Mouse (Mus musculus) lung, postnatal 0 days (tissue): ENCODE results near the gene Cpeb3. TPM values are rescaled to one million over a fixed set of nuclear protein-coding genes. Genes with fewer than 3 reads are reported as not detected.
A peak's percentile ranks its signal among the peaks of the same experiment; 100 is the strongest.

Experiments used
- ATAC-seq: fragments of 200-750 bp; cut with Nextera tagmentation; 2 replicates; pipeline ENCODE4 v1.8.0; 2017; ENCODE audit warnings: moderate library complexity
- DNase-seq: peaks from one replicate; pipeline ENCODE4 v3.0.0-alpha.2; 2016; ENCODE audit warnings: low spot score
- H3K27ac ChIP-seq: fragments of 300-500 bp; sonication (generic); 2 replicates; pipeline ENCODE4 v1.5.1; 2014; ENCODE audit warnings: antibody characterized with exemption, mild to moderate bottlenecking, low read length, mixed read lengths
- H3K27me3 ChIP-seq: fragments of 300-500 bp; sonication (generic); replicated peaks from 2 replicates; pipeline ENCODE4 v1.6.1; 2014; ENCODE audit warnings: low read length, mixed read lengths; ENCODE audit not compliant: insufficient read depth
- H3K36me3 ChIP-seq: fragments of 300-500 bp; sonication (generic); 2 replicates; pipeline ENCODE4 v1.6.1; 2014; ENCODE audit warnings: low read length, mixed read lengths; ENCODE audit not compliant: insufficient read depth
- H3K4me1 ChIP-seq: fragments of 300-500 bp; sonication (generic); 2 replicates; pipeline ENCODE4 v1.6.1; 2014; ENCODE audit warnings: antibody characterized with exemption, low read depth, low read length, mixed read lengths; ENCODE audit not compliant: insufficient read depth
- H3K4me2 ChIP-seq: fragments of 300-500 bp; sonication (generic); replicated peaks from 2 replicates; pipeline ENCODE4 v1.6.1; 2014; ENCODE audit warnings: low read depth, mild to moderate bottlenecking, low read length, moderate library complexity, mixed read lengths
- H3K4me3 ChIP-seq: fragments of 300-500 bp; sonication (generic); 2 replicates; pipeline ENCODE4 v1.5.1; 2014; ENCODE audit warnings: low read depth, low read length
- H3K9ac ChIP-seq: fragments of 300-500 bp; sonication (generic); replicated peaks from 2 replicates; pipeline ENCODE4 v1.6.1; 2014; ENCODE audit warnings: low read depth, mild to moderate bottlenecking
- H3K9me3 ChIP-seq: fragments of 300-500 bp; sonication (generic); 2 replicates; pipeline ENCODE4 v1.6.1; 2016; ENCODE audit warnings: low read length, mixed read lengths
- CTCF ChIP-seq: IDR thresholded peaks from 2 replicates; pipeline ENCODE4 v1.5.1; 2016; ENCODE audit warnings: antibody characterized with exemption, mild to moderate bottlenecking
- EP300 ChIP-seq: IDR thresholded peaks from 2 replicates; pipeline ENCODE4 v1.6.1; 2016; ENCODE audit warnings: antibody characterized with exemption, mild to moderate bottlenecking, control low read depth
- WGBS: fragments of 180-500 bp; shearing (Covaris S2); extraction: QIAGEN DNeasy Blood & Tissue Kit; methylation state at CpG from one replicate; pipeline ENCODE4 v1.1.7; 2014; 5-methylcytosine and 5-hydroxymethylcytosine counted together
- polyA plus RNA-seq: library from polyadenylated mRNA; unstranded; fragments of >200 nt; fragmentation: Nextera tagmentation; extraction: Ambion mirVana; gene quantifications from 2 replicates; pipeline ENCODE4 v1.2.1, GENCODE M21; 2015

Gene Cpeb3
- polyA plus RNA-seq, 1 experiment from 2014 or later: 1.3 TPM

GRCm38 (mm10) chr19:37074276-37074675, 134.1 kb downstream of the Cpeb3 start:
- no peak for TF ChIP-seq EP300
- Histone ChIP-seq H3K4me1 (no peaks in the 10 kb centered on the region), H3K9me3 (no peaks in the 10 kb centered on the region), H3K4me3 (no peak overlapping the region), H3K27ac (no peak overlapping the region), H3K27me3 (no peaks in the 10 kb centered on the region), H3K4me2 (no peak overlapping the region), H3K36me3 (no peaks in the 10 kb centered on the region), H3K9ac (no peak overlapping the region)
- 98% methylated on average over 3 of the region's 3 CpGs for WGBS
- DNase-seq (no peak), ATAC-seq (no peak)

GRCm38 (mm10) chr19:37072871-37073629, 135.4 kb downstream of the Cpeb3 start:
- no peak for ATAC-seq
- 44% methylated on average over 5 of the region's 5 CpGs for WGBS
- TF ChIP-seq CTCF (no peak), EP300 (no peak)

GRCm38 (mm10) chr19:37069243-37069642, 139.2 kb downstream of the Cpeb3 start:
- no peak for DNase-seq
- 80% methylated on average over 4 of the region's 4 CpGs for WGBS
- Histone ChIP-seq H3K9me3 (no peaks in the 10 kb centered on the region), H3K27ac (no peak overlapping the region), H3K4me3 (no peak overlapping the region), H3K4me2 (no peak overlapping the region), H3K4me1 (no peaks in the 10 kb centered on the region), H3K36me3 (no peaks in the 10 kb centered on the region), H3K9ac (no peak overlapping the region), H3K27me3 (no peaks in the 10 kb centered on the region)
- TF ChIP-seq EP300 (no peak), CTCF (peak; percentile 22; the same call in 1 of the 2 replicates)
- no peak for ATAC-seq

More at GRCm38 (mm10) chr19:37072871-37073629, 135.4 kb downstream of the Cpeb3 start:
- no peak overlapping the region for H3K4me3 ChIP-seq
- H3K27me3 ChIP-seq: no peaks in the 10 kb centered on the region
- no peak overlapping the region for H3K9ac ChIP-seq
- no peak overlapping the region for H3K27ac ChIP-seq
- no peaks in the 10 kb centered on the region for H3K4me1 ChIP-seq
- no peaks in the 10 kb centered on the region for H3K36me3 ChIP-seq
- H3K4me2 ChIP-seq: no peak overlapping the region
- H3K9me3 ChIP-seq: no peaks in the 10 kb centered on the region
- DNase-seq: no peak

GRCm38 (mm10) chr19:37060078-37060477, 148.3 kb downstream of the Cpeb3 start:
- no peaks in the 10 kb centered on the region for H3K4me1 ChIP-seq
- WGBS: 68% methylated on average over 4 of the region's 4 CpGs
- H3K4me3 ChIP-seq: no peak overlapping the region
- no peak for ATAC-seq
- no peaks in the 10 kb centered on the region for H3K9me3 ChIP-seq
- no peaks in the 10 kb centered on the region for H3K27me3 ChIP-seq
- DNase-seq: no peak
- no peak overlapping the region for H3K27ac ChIP-seq
- H3K4me2 ChIP-seq: no peak overlapping the region
- TF ChIP-seq CTCF: no peak
- no peak for TF ChIP-seq EP300
- no peaks in the 10 kb centered on the region for H3K36me3 ChIP-seq
- no peak overlapping the region for H3K9ac ChIP-seq

GRCm38 (mm10) chr19:37059623-37060022, 148.8 kb downstream of the Cpeb3 start:
- H3K9ac ChIP-seq: no peak overlapping the region
- H3K9me3 ChIP-seq: no peaks in the 10 kb centered on the region
- TF ChIP-seq CTCF: no peak
- no peak for TF ChIP-seq EP300
- H3K4me3 ChIP-seq: no peak overlapping the region
- 46% methylated on average over 2 of the region's 2 CpGs for WGBS
- H3K4me1 ChIP-seq: no peaks in the 10 kb centered on the region
- no peaks in the 10 kb centered on the region for H3K36me3 ChIP-seq
- DNase-seq (peak; percentile 53), ATAC-seq (peak; percentile 32; the same call in 1 of the 2 replicates)
- H3K27me3 ChIP-seq: no peaks in the 10 kb centered on the region
- no peak overlapping the region for H3K27ac ChIP-seq
- H3K4me2 ChIP-seq: no peak overlapping the region

GRCm38 (mm10) chr19:37057161-37057905, 151.1 kb downstream of the Cpeb3 start:
- no peak overlapping the region for H3K27ac ChIP-seq
- WGBS: 77% methylated on average over 8 of the region's 8 CpGs

More at GRCm38 (mm10) chr19:37057161-37057905, 151.1 kb downstream of the Cpeb3 start:
- H3K36me3 ChIP-seq: no peaks in the 10 kb centered on the region
- TF ChIP-seq CTCF (no peak), EP300 (no peak)
- H3K4me3 ChIP-seq: no peak overlapping the region
- no peaks in the 10 kb centered on the region for H3K27me3 ChIP-seq
- ATAC-seq (no peak), DNase-seq (no peak)
- no peak overlapping the region for H3K4me2 ChIP-seq
- no peaks in the 10 kb centered on the region for H3K4me1 ChIP-seq
- no peak overlapping the region for H3K9ac ChIP-seq
- no peaks in the 10 kb centered on the region for H3K9me3 ChIP-seq
